Mouse (Mus musculus) stomach, embryonic 16.5 days (tissue): ENCODE data around the gene Ski. TPM values are rescaled to one million over a fixed set of nuclear protein-coding genes. Genes with fewer than 3 reads are reported as not detected.

ENCODE experiments used
- ATAC-seq: fragments of 200-750 bp; cut with Nextera tagmentation; 2 replicates; pipeline ENCODE4 v1.8.0; 2017; ENCODE audit warnings: moderate number of reproducible peaks, moderate TSS enrichment; ENCODE audit not compliant: insufficient read depth, low FRiP score
- H3K27ac ChIP-seq: fragments of 300-500 bp; sonication (generic); 2 replicates; pipeline ENCODE4 v1.5.1; 2014; ENCODE audit warnings: low read length
- H3K27me3 ChIP-seq: fragments of 300-500 bp; sonication (generic); 2 replicates; pipeline ENCODE4 v1.6.1; 2014; ENCODE audit warnings: low read length, control low read depth, mixed read lengths; ENCODE audit not compliant: control insufficient read depth, insufficient read depth
- H3K36me3 ChIP-seq: fragments of 300-500 bp; sonication (generic); 2 replicates; pipeline ENCODE4 v1.6.1; 2014; ENCODE audit warnings: low read length; ENCODE audit not compliant: control insufficient read depth, insufficient read depth
- H3K4me1 ChIP-seq: fragments of 300-500 bp; sonication (generic); 2 replicates; pipeline ENCODE4 v1.6.1; 2014; ENCODE audit warnings: low read length, control low read depth, mixed read lengths; ENCODE audit not compliant: control insufficient read depth, insufficient read depth
- H3K4me2 ChIP-seq: fragments of 300-500 bp; sonication (generic); 2 replicates; pipeline ENCODE4 v1.6.1; 2014; ENCODE audit warnings: low read depth, low read length, mixed read lengths
- H3K4me3 ChIP-seq: fragments of 300-500 bp; sonication (generic); replicated peaks from 2 replicates; pipeline ENCODE4 v1.5.1; 2014; ENCODE audit warnings: mild to moderate bottlenecking, low read length
- H3K9ac ChIP-seq: fragments of 300-500 bp; sonication (generic); 2 replicates; pipeline ENCODE4 v1.6.1; 2014; ENCODE audit warnings: low read length
- H3K9me3 ChIP-seq: fragments of 300-500 bp; sonication (generic); replicated peaks from 2 replicates; pipeline ENCODE4 v1.6.1; 2016; ENCODE audit warnings: low read length, control low read depth; ENCODE audit not compliant: control insufficient read depth
- WGBS: fragments of 180-500 bp; shearing (Covaris S2); extraction: QIAGEN DNeasy Blood & Tissue Kit; methylation state at CpG from one replicate; pipeline ENCODE4 v1.1.7; 2014; 5-methylcytosine and 5-hydroxymethylcytosine counted together
- polyA plus RNA-seq: library from polyadenylated mRNA; unstranded; fragments of >200 nt; fragmentation: Nextera tagmentation; extraction: Ambion mirVana; gene quantifications from 2 replicates; pipeline ENCODE4 v1.2.1, GENCODE M21; 2015

Ski gene
- polyA plus RNA-seq, 1 experiment from 2014 or later: 17.9 TPM

DNA sequence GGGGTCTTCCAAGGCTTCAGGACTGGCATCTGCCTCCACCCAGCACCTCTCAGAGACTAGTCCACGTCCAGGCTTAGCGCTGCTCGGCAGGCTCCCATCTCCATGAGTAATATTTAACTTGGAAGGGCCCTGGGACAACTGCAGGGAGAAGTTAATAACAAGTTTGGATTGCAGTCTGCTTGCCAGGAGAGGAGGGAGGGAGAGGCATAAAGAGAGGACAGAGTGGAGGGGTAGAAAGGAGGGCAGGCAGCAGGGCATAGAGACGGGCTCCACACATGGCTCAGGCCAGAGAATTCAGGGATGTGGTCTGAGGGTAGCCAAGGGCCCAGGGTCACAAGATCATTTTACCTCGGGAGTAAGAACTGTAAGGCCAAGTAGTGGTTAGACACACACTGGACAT is 15.9 kb upstream of the Ski start:
- Histone ChIP-seq H3K4me3 (no peak overlapping the region), H3K4me1 (peaks cover 44% of the 10 kb centered on the region), H3K9ac (peak overlapping the region; percentile 51), H3K9me3 (no peaks in the 10 kb centered on the region), H3K27me3 (no peaks in the 10 kb centered on the region), H3K36me3 (no peaks in the 10 kb centered on the region), H3K27ac (peak overlapping the region; percentile 62), H3K4me2 (no peak overlapping the region)
- ATAC-seq: 0 out of 2 replicates have a peak, but pooled peaks have one; percentile 9
- 39% methylated on average over 5 of the region's 5 CpGs for WGBS

DNA sequence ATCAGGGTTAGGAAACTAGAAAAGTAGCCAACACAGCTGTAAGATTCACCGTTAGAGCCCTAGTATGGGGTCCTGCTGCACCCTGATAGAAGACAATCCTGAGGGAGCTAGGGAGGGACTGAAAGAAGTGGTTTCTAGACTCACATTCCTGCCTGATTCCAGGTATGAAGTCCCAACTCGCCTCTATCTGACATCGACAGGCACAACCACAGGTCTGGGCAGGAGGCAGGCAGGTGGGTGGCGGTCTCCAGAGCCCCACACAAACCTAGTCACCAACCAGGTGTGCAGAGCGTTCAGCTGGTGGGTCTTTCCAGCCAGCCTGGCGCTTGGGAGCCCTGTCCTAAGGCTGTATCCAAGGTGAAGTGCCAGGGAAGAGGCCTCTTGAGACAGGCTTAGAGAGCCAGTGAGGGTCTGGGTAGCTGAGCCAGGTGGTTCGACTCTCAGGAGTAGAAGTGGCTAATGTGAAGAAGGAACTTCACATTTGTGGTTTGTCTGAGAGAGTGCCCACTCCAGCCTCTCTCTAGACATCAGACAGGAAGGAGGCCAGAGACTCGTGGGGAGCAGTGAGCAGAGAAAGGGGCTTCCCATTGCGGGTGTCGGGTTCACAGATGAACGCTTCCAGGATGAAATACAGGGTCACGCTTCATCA is 14.5 kb upstream of the Ski start:
- Histone ChIP-seq H3K27me3 (no peaks in the 10 kb centered on the region), H3K27ac (peak overlapping the region; percentile 96), H3K36me3 (no peaks in the 10 kb centered on the region), H3K4me3 (no peak overlapping the region), H3K4me1 (peaks cover 46% of the 10 kb centered on the region), H3K9ac (peak overlapping the region; percentile 75), H3K4me2 (no peak overlapping the region), H3K9me3 (no peaks in the 10 kb centered on the region)
- no peak for ATAC-seq
- WGBS: 72% methylated on average over 12 of the region's 12 CpGs

DNA sequence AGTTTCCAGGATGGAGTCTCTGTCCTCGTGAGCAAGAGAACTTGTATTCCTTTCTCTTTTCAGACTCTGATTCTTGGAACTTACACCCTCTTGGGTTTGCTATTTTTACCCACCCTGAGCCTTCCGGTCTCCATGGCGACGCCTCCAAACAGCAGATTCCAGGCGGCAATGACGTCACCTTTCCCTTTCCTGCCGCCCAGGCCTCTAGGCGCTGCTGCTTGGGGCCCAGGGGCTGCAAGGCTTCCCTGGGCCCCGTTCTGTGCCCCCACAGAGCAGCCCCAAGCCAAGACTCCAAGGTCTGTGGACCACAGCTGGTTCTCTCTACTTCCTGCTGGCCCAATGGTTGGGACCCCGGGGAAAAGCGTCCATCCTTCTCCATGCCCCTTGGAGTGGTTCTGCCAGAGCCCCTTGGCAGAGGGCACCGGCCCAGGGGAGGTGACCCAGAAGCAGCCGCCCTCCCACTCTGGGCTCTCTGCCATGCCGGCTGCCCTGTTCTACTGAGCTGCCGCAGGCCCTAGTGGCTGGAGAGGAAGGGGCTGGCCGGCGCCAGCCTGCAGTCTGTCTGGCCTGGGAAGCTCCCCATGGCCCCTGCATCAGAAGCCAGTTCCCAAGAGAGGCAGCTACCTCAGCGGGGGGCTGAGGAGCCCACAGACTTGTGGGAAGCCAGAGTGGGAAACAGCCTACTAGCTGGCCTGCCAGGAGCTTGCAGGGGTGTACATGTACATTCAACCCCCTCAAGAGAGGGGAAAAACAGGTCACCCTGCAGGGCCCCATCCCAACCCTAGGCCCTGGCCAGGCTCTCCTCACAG is 13.1 kb upstream of the Ski start:
- Histone ChIP-seq H3K4me1 (peaks cover 46% of the 10 kb centered on the region), H3K27ac (peak overlapping the region; percentile 96), H3K27me3 (no peaks in the 10 kb centered on the region), H3K9ac (peak overlapping the region; percentile 75), H3K4me3 (peak overlapping the region; percentile 18), H3K9me3 (no peaks in the 10 kb centered on the region), H3K36me3 (no peaks in the 10 kb centered on the region), H3K4me2 (peak overlapping the region; percentile 37)
- peak; percentile 85 for ATAC-seq
- 9% methylated on average over 18 of the region's 18 CpGs for WGBS

DNA sequence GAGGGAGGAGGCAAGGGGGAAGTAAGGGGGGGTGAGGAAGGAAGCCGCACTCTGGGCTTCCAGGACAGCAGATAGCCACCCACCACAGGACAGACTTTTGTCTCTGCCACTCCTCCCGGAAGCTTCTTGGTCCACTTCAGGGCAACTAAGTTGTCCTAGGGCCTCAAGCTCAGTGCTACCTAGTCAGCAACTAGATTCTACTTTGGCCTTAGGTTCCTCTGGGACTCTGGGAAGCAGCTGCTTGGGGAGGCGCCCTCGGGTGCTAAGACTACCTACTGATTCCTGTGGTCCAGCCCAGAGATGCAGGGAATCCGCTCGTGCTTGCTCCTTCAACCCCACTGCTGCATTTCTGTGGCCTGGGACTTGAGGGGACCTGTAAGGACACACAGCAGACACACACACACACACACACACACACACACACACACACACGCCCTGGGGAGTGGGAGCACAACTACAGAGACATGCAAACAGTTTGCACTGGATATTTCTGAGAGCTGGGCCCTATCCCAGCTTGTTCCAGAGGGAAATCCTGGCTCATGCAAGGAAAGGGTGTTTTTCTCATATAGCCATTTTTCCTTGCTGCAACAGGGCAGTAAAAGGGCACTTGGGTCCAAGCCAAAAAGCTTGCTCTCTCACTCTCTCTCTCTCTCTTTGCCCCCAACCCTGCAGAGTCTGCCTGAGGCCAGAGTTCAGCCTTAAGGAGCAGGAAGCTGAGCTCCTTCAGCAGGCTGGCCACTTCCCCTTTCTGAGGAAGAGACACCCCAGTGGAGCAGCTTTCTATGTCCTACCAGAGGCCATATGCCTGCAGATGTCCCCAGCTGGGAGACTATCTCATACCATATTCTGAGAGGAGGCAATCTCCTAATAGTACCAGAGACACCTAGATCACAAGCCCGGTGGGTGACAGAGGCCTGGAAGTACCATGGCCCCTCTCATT is 12.2 kb upstream of the Ski start:
- peak overlapping the region; percentile 96 for H3K27ac ChIP-seq
- 0 out of 2 replicates have a peak, but pooled peaks have one; percentile 7 for ATAC-seq
- H3K36me3 ChIP-seq: no peaks in the 10 kb centered on the region
- peaks cover 46% of the 10 kb centered on the region for H3K4me1 ChIP-seq
- WGBS: 39% methylated on average over 8 of the region's 8 CpGs
- no peak overlapping the region for H3K4me3 ChIP-seq
- peak overlapping the region; percentile 75 for H3K9ac ChIP-seq
- H3K27me3 ChIP-seq: no peaks in the 10 kb centered on the region
- H3K9me3 ChIP-seq: no peaks in the 10 kb centered on the region
- H3K4me2 ChIP-seq: peak overlapping the region; percentile 37

DNA sequence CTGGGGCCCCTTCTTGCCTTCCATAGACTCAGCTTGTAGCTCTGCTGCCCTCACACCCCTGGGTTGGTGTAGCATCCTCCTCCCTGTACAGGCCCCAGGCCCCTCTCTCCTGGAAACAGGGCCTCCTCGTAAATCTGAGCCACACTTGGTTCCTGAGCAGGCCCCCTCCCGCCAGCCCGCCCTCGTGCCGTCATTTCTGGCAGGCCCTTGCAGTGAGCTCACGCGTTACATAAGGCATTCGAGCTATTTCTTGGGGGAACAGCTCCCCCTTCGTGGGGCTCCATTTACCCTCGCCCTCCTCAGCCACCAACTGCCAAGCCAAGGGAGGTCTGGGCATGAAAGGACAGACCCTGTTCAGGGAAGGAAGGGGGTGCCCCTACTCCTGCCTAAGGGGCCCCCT is 11.5 kb upstream of the Ski start:
- peaks cover 46% of the 10 kb centered on the region for H3K4me1 ChIP-seq
- peak overlapping the region; percentile 96 for H3K27ac ChIP-seq
- no peak overlapping the region for H3K4me3 ChIP-seq
- no peaks in the 10 kb centered on the region for H3K27me3 ChIP-seq
- peak overlapping the region; percentile 75 for H3K9ac ChIP-seq
- peak; percentile 75 for ATAC-seq
- H3K36me3 ChIP-seq: no peaks in the 10 kb centered on the region
- 12% methylated on average over 10 of the region's 10 CpGs for WGBS
- H3K9me3 ChIP-seq: no peaks in the 10 kb centered on the region
- peak overlapping the region; percentile 37; the same call in 1 of the 2 replicates for H3K4me2 ChIP-seq

DNA sequence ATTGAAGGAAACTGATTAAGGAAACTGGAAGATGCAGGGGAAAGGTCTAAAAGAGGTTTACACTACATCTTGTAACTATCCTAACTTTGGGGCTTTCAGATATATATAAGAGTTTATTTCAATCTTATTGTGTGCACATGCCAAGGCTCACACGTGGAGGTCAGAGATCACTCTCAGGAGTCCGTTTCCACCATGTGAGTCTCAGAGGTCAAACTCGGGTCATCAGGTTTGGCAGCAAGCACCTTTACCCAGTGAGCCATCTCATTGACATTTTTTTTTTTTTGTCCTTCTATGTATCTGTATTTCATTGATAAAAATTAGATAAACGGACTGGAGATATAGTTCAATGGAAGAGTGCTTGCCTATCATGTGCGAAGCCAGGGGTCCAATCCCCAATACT is 6.1 kb upstream of the Ski start:
- Histone ChIP-seq H3K4me1 (peaks cover 10% of the 10 kb centered on the region), H3K4me3 (no peak overlapping the region), H3K27me3 (no peaks in the 10 kb centered on the region), H3K9ac (no peak overlapping the region), H3K4me2 (no peak overlapping the region), H3K27ac (no peak overlapping the region), H3K9me3 (no peaks in the 10 kb centered on the region), H3K36me3 (no peaks in the 10 kb centered on the region)
- WGBS: 66% methylated on average over 5 of the region's 5 CpGs
- ATAC-seq: no peak

DNA sequence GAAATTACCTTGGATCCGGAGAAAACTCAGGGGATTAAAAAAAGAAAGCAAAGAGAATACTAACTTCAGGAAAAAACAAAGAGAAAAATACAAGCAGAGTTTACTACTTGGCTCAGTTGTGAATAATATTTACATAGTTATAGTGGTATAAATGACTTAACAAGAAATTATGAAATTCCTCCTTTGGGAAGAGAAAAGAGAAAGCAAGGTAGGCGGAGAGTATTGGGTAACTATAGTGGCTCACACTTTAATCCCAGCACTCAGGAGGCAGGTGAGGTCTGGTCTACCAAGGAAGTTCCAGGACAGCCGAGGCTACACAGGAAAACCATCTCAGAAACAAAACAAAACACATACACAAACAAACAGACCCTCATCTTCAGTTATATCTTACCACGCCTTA is 5.6 kb upstream of the Ski start:
- Histone ChIP-seq H3K4me1 (peaks cover 7% of the 10 kb centered on the region), H3K9ac (no peak overlapping the region), H3K4me2 (no peak overlapping the region), H3K4me3 (no peak overlapping the region), H3K36me3 (no peaks in the 10 kb centered on the region), H3K27ac (no peak overlapping the region), H3K9me3 (no peaks in the 10 kb centered on the region), H3K27me3 (no peaks in the 10 kb centered on the region)
- ATAC-seq: no peak
- 71% methylated on average over 4 of the region's 4 CpGs for WGBS

DNA sequence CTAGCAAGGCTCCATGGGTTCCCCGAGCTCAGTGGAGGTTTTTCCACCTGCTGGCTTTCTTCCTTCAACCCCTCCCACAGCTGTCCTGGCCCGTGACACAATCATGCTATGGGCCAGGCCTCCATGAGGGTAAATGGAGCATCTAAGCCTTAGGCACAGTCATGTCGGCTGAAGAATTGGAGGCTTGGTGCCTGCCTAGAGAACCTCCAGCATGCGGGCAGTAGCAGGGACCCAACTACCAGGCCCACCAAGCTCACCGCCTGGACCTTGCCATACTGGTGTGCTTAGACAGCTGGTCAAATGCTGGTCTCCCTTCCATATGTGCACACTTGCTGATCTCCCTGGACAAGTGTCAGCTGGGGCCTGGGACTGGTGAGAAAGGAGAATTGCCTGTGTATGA is 3.5 kb upstream of the Ski start:
- H3K27me3 ChIP-seq: no peaks in the 10 kb centered on the region
- H3K4me2 ChIP-seq: no peak overlapping the region
- H3K36me3 ChIP-seq: no peaks in the 10 kb centered on the region
- no peak for ATAC-seq
- peaks cover 7% of the 10 kb centered on the region for H3K4me1 ChIP-seq
- 0 out of 2 replicates have a peak overlapping the region, but pooled peaks have one; percentile 5 for H3K9ac ChIP-seq
- H3K4me3 ChIP-seq: no peak overlapping the region
- 89% methylated on average over 5 of the region's 5 CpGs for WGBS
- no peak overlapping the region for H3K27ac ChIP-seq
- no peaks in the 10 kb centered on the region for H3K9me3 ChIP-seq
